Mouse (Mus musculus): ENCODE data around the gene Col20a1.

GRCm38 (mm10) chr2:180988347-180988913 is 2.1 kb downstream of the Col20a1 start:
- no peak for TF ChIP-seq NANOG (IDR thresholded peaks at IDR 0.05; ENCODE audit: borderline replicate concordance, low read length)
- TF ChIP-seq CTCF (conservative IDR thresholded peaks at IDR 0.05; ENCODE audit: low read length) = no peak
- no peak for TF ChIP-seq POU5F1 (IDR thresholded peaks at IDR 0.05; ENCODE audit: borderline replicate concordance, low read length)

Data from E14TG2a.4 (cell line).